Mouse (Mus musculus) gastrocnemius, adult 8-10 months (tissue): Measurements from ENCODE around the gene Pkn1. TPM values are rescaled to one million over a fixed set of nuclear protein-coding genes. Genes with fewer than 3 reads are reported as not detected.

ENCODE experiments used
- microRNA-seq: library from miRNA; unstranded; fragments of <30 nt; microRNA quantifications from one replicate; pipeline ENCODE4 v1.2.0, GENCODE M21; 2022
- total RNA-seq, 4 experiments: library from RNA; stranded (reverse); gene quantifications; 2 replicates each; pipeline ENCODE4 v1.2.4; 2022

Gene Pkn1
- total RNA-seq, 4 experiments from 2014 or later = 23.2 to 24.1 (median 23.6) TPM

Small RNA genes within 50 kb of the gene (microRNA-seq; reads per million reads assigned to microRNA genes)
- not detected for gene Mir1668

Other genes starting within 250 kb of the Pkn1 start
- 10 to 100 TPM; 49.1 to 54.1 (median 51.7) TPM for gene Scoc, start 240.8 kb downstream of the Pkn1 start, total RNA-seq
- gene Olfr370, start 163.4 kb downstream of the Pkn1 start, total RNA-seq = not detected
- gene Ndufb7, start 132.5 kb downstream of the Pkn1 start, total RNA-seq = 100 to 1,000 TPM; 262 to 329 (median 295) TPM
- gene Tecr, start 91.2 kb downstream of the Pkn1 start, total RNA-seq = 100 to 1,000 TPM; 461 to 506 (median 481) TPM
- gene Dnajb1, start 91.0 kb downstream of the Pkn1 start, total RNA-seq = 1 to 10 TPM; 3.6 to 7.9 (median 3.8) TPM
- gene Gipc1, start 46.5 kb downstream of the Pkn1 start, total RNA-seq = 10 to 100 TPM; 14.5 to 18.1 (median 17.6) TPM
- under 1 TPM in 2 of 4 experiments, not detected in 2; 0.15 to 0.16 TPM for gene Ptger1, start 32.5 kb downstream of the Pkn1 start, total RNA-seq
- 10 to 100 TPM; 10.6 to 12.0 (median 11.7) TPM for gene Ddx39, start 16.0 kb upstream of the Pkn1 start, total RNA-seq
- 10 to 100 TPM; 14.6 to 17.2 (median 15.6) TPM for gene Adgre5, start 42.1 kb upstream of the Pkn1 start, total RNA-seq
- gene Adgrl1, start 200.9 kb upstream of the Pkn1 start, total RNA-seq = 10 to 100 TPM in 2 of 4 experiments, 1 to 10 TPM in 2; 9.8 to 17.5 (median 12.5) TPM